In the genomic region with DNA sequence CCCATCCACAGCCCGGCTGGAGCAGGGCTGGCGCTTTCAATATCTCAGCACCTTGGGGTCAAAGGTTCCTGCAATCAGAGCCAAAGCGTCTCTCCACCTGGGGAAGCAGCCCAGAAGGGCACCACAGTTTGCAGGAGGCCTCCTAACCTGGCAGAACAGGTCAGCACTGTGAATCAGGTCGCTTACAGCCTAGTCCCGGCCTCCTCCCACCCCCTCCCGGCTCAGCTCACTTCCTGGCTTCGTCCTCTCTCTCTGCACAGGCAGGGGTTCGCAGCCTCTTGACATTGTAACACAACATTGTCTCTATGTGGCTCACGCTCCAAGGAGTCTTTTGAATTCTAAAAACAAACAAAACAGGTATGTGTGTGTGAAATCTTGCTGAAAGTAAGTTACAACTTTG, we compare ENCODE assay signal across 10 mouse cellular contexts. TPM values are rescaled to one million over a fixed set of nuclear protein-coding genes. Genes with fewer than 3 reads are reported as not detected.
A peak's percentile ranks its signal among the peaks of the same experiment; 100 is the strongest.
DNase-seq lines count a peak whose midpoint lies in the region; ATAC-seq and TF ChIP-seq lines count a peak whose summit lies in the region.
"Had no signal": no experiment of that assay in that cellular context is flagged by ENCODE, and none has a peak within 500 bp of the region (broad histone marks: within the 10 kb centered on the region; RNA-seq: fewer than 3 reads in every experiment).

No protein-coding gene starts in this region.

- no peaks in the 10 kb centered on the region for H3K27me3 ChIP-seq in lung, embryonic 15.5 days
- H3K27me3 ChIP-seq in forebrain, embryonic 13.5 days, result no peaks in the 10 kb centered on the region
- no peaks in the 10 kb centered on the region for H3K27me3 ChIP-seq in kidney, postnatal 0 days (ENCODE audit: insufficient read depth, low read length)
- no peaks in the 10 kb centered on the region for H3K27me3 ChIP-seq in stomach, embryonic 14.5 days (ENCODE audit: control insufficient read depth, insufficient read depth, low read length)
- H3K27me3 ChIP-seq: midbrain, embryonic 12.5 days had no signal

- TF ChIP-seq CTCF in kidney, postnatal 0 days (IDR thresholded peaks at IDR 0.05; ENCODE audit: low read depth), result no peak

- H3K4me3 ChIP-seq in lung, embryonic 15.5 days, result no peak overlapping the region
- H3K4me3 ChIP-seq in forebrain, embryonic 13.5 days, result no peak overlapping the region
- no peak overlapping the region for H3K4me3 ChIP-seq in kidney, postnatal 0 days (replicated peaks; ENCODE audit: low read depth, low read length)
- no peak overlapping the region for H3K4me3 ChIP-seq in stomach, embryonic 14.5 days (ENCODE audit: low read depth, low read length)
- H3K4me3 ChIP-seq: midbrain, embryonic 12.5 days had no signal

- no peaks in the 10 kb centered on the region for H3K36me3 ChIP-seq in lung, embryonic 15.5 days
- H3K36me3 ChIP-seq in forebrain, embryonic 13.5 days (ENCODE audit: poor library complexity, severe bottlenecking), result peaks cover 62% of the 10 kb centered on the region
- no peaks in the 10 kb centered on the region for H3K36me3 ChIP-seq in kidney, postnatal 0 days (ENCODE audit: insufficient read depth, low read length)
- H3K36me3 ChIP-seq in stomach, embryonic 14.5 days (ENCODE audit: control insufficient read depth, insufficient read depth, low read length), result peaks cover 15% of the 10 kb centered on the region; the same call in 1 of the 2 replicates

- ATAC-seq in lung, embryonic 15.5 days (ENCODE audit: borderline replicate concordance, extremely low read depth, low FRiP score, low TSS enrichment), result no peak
- ATAC-seq in forebrain, embryonic 13.5 days, result no peak
- no peak for ATAC-seq in kidney, postnatal 0 days (replicated peaks; ENCODE audit: low FRiP score, low read depth)
- peak; percentile 16; the same call in 1 of the 2 replicates for ATAC-seq in stomach, embryonic 14.5 days (ENCODE audit: insufficient number of reproducible peaks, insufficient read depth, low FRiP score, low read depth)
- ATAC-seq in CD4-positive, CD25-positive, alpha-beta regulatory T cell, adult 4 months, result no peak

- DNase-seq in lung, postnatal 25 days (ENCODE audit: low spot score), result no peak
- DNase-seq in kidney, postnatal 0 days (ENCODE audit: low spot score), result no peak
- DNase-seq in layer of hippocampus, adult 8-10 months (ENCODE audit: low spot score in 2 of 2), result no peak
- DNase-seq in layer of hippocampus, postnatal 14 days (ENCODE audit: low spot score in 2 of 2), result no peak
- DNase-seq: cerebellum, adult 8-10 months had no signal

- peak overlapping the region; percentile 7; the same call in 1 of the 2 replicates for H3K4me2 ChIP-seq in lung, embryonic 15.5 days
- H3K4me2 ChIP-seq in forebrain, embryonic 13.5 days, result no peak overlapping the region
- H3K4me2 ChIP-seq in kidney, postnatal 0 days (ENCODE audit: low read length), result no peak overlapping the region
- H3K4me2 ChIP-seq in stomach, embryonic 14.5 days (replicated peaks; ENCODE audit: low read depth, low read length), result no peak overlapping the region
- H3K4me2 ChIP-seq: midbrain, embryonic 12.5 days had no signal

- peaks cover 74% of the 10 kb centered on the region for H3K4me1 ChIP-seq in lung, embryonic 15.5 days
- peaks cover 65% of the 10 kb centered on the region for H3K4me1 ChIP-seq in forebrain, embryonic 13.5 days
- peaks cover 9% of the 10 kb centered on the region for H3K4me1 ChIP-seq in kidney, postnatal 0 days (replicated peaks; ENCODE audit: insufficient read depth, low read length)
- peaks cover 55% of the 10 kb centered on the region for H3K4me1 ChIP-seq in stomach, embryonic 14.5 days (ENCODE audit: control insufficient read depth, insufficient read depth, low read length)

- H3K9ac ChIP-seq in lung, embryonic 15.5 days, result no peak overlapping the region; the same call in 1 of the 2 replicates
- peak overlapping the region; percentile 53 for H3K9ac ChIP-seq in forebrain, embryonic 13.5 days
- 0 out of 2 replicates have a peak overlapping the region, but pooled peaks have one; percentile 32 for H3K9ac ChIP-seq in kidney, postnatal 0 days (ENCODE audit: low read depth, low read length)
- H3K9ac ChIP-seq in stomach, embryonic 14.5 days (replicated peaks; ENCODE audit: low read depth, low read length), result peak overlapping the region; percentile 14; the same call in 1 of the 2 replicates
- H3K9ac ChIP-seq: midbrain, embryonic 12.5 days had no signal

- 20% methylated on average over 9 of the region's 9 CpGs for WGBS in lung, embryonic 15.5 days
- WGBS in forebrain, embryonic 13.5 days, result 37% methylated on average over 9 of the region's 9 CpGs
- WGBS in kidney, postnatal 0 days, result 28% methylated on average over 9 of the region's 9 CpGs
- 20% methylated on average over 9 of the region's 9 CpGs for WGBS in stomach, embryonic 14.5 days

- H3K27ac ChIP-seq in lung, embryonic 15.5 days, result peak overlapping the region; percentile 96
- H3K27ac ChIP-seq in forebrain, embryonic 13.5 days, result peak overlapping the region; percentile 89
- peak overlapping the region; percentile 75 for H3K27ac ChIP-seq in kidney, postnatal 0 days
- H3K27ac ChIP-seq in stomach, embryonic 14.5 days (ENCODE audit: low read length), result peak overlapping the region; percentile 94
- H3K27ac ChIP-seq: midbrain, embryonic 12.5 days had no signal

- no peaks in the 10 kb centered on the region for H3K9me3 ChIP-seq in lung, embryonic 15.5 days
- H3K9me3 ChIP-seq in forebrain, embryonic 13.5 days (replicated peaks), result no peaks in the 10 kb centered on the region
- H3K9me3 ChIP-seq in kidney, postnatal 0 days (replicated peaks; ENCODE audit: low read length), result no peaks in the 10 kb centered on the region
- no peaks in the 10 kb centered on the region for H3K9me3 ChIP-seq in stomach, embryonic 14.5 days (ENCODE audit: control insufficient read depth, low read depth, low read length)
- H3K9me3 ChIP-seq: midbrain, embryonic 12.5 days had no signal

RNA-seq across cellular contexts. Expression of gene Src, which starts 15.8 kb away (rescaled TPM):
- 24.0 and 24.8 TPM in 2 replicates for polyA plus RNA-seq in lung, embryonic 15.5 days (2015; fragmentation: Nextera tagmentation; extraction: Ambion mirVana)
- polyA plus RNA-seq in forebrain, embryonic 13.5 days (2015; fragmentation: Nextera tagmentation; extraction: Ambion mirVana), result 28.9 and 35.1 TPM in 2 replicates
- 14.0 TPM in 2 replicates for polyA plus RNA-seq in kidney, postnatal 0 days (2015; fragmentation: Nextera tagmentation; extraction: Ambion mirVana)
- polyA plus RNA-seq in stomach, embryonic 14.5 days (2014; fragmentation: Nextera tagmentation; extraction: Ambion mirVana), result 17.1 and 17.2 TPM in 2 replicates
- total RNA-seq in layer of hippocampus, adult 8-10 months (2022), result 100 to 1,000 TPM; 124 to 150 (median 133) TPM
- 100 to 1,000 TPM; 117 to 118 TPM for total RNA-seq in layer of hippocampus, postnatal 14 days (2021)
- polyA plus RNA-seq in CD4-positive, CD25-positive, alpha-beta regulatory T cell, adult 4 months (2017; shearing (Covaris generic)), result 1 to 10 TPM; 1.6 to 2.0 TPM
